Mouse (Mus musculus): ENCODE measurements around the gene Zfand3.

The Zfand3 gene

DNA sequence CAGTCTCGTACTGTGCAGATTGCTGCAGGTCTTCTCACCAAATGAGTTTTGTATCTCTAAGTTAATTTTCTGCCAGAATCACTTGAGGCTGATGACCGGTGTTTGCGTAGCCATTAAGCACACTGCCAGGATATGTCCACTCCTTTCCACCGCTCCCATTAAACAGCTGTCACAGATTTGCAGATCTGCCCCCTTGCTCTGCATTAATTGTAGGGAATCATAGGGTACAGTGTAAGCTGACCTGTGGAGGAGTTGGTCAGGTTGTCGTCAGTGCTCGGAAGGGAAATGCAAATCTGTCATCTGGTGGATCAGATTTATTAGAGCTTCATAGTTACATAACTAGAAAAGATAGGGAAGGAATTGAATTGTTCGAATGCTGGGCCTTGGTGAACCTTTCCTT lies 106.1 kb downstream of the Zfand3 start:
- DNase-seq: no peak

DNA sequence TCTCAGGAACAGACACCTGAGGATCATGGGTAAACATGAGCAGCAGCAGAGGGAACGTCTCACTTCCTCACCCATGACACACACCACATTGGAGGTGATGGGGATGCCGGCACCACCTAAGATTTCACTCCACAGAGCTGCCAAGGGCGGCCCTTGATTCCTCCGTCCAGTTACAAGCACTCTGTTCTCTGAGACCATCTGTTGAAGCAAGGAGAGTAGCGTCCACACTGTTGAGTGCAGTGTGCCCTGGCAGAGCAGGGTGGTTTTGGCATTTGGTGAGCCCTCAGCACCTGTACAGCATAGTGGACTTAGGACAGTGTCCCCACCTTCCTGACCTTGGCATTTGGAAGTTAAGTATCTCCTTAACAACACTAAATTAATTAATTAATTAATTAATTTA lies 107.0 kb downstream of the Zfand3 start:
- no peak for DNase-seq

DNA sequence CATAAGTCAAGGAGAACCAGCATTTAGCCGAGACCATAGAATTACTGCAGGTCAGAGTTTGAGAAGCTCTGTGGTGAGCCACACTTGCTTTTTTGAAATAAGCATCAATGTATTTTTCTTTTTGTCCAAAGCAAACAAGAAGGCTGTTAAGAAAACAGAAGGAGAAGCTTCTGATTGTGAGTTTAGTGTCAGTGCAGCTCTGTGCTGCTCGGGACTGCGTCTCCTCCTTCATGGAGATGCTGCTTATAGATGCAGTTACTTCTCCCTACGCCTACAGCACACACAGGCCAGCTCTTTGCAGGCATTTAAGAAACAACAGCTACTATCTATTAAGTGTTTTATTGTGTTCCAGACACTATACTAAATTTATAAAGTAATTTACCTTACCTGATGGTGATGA lies 107.5 kb downstream of the Zfand3 start:
- DNase-seq: no peak

DNA sequence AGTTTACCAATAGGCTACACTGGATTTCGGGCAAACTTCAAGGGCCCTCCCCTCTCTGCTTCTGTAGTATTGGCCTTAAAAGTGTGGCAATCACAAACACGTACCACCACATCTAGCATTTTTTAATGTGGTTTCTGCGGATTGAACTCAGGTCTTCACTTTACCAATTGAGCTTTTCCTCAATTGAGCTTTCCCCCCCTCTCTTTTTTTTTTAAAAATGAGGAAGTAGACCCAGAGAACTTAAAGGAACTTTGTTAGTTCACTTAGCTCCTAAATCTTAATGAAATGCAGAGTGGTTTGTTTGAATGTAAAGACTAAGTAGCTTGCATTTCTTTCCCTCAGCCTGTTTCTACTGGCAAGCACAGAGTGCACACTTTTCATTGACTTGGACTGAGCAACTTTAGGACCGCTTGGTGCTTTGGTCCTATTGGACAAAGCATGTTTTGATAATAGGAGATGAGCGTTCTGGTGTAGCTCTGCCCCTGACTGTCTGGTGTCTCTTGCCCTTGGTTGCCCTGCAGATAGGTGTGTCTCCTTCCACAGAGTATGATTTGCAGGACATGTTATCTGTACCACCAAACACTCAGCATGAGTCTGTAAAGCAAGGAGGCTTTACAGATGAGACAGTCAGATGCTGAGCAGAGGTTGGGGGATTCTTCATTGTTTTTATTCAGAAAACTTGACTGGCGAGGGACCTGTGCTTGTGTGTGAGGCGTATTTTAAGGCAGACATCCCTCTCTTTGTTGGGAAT lies 108.2 kb downstream of the Zfand3 start:
- no peak for DNase-seq

DNA sequence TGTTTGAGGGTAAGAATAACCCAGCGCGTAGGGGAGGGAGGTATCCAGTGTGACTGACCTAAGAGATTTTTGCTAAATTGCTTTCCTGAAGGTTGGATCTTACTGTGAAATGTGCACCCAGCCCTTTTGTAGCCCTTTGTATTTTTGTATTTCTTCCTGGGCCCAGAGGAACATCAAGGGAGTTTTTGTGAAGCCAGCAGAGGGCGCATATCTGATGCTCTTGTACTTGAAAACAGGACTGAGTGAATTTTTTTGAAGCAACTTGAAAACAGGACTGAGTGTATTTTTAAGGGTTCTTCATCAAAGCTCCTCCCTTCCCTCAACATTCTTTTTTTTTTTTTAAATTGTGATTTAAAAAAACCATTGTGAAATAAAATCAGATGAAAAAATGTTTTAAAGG lies 110.2 kb downstream of the Zfand3 start:
- DNase-seq: peak in 1 of 2 experiments; percentile 56

DNA sequence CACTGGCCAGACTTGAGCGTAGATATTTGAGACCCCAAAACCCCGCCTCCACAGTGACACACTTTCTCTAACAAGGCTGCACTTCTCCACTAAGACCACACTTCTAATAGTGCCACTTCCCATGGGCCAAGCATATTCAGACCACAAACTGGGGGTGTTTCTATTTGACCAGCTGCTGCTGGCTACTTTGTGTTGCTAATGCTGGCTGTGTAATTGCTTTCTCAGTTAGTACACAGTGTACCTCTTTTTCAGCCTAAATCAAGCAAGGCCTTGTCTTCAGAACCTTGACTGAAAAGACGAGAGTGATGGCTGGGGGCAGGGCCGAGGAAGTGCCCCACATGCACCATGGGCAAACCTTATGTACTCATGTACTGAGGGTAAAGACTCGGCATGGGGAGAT lies 111.7 kb downstream of the Zfand3 start:
- no peak for DNase-seq

DNA sequence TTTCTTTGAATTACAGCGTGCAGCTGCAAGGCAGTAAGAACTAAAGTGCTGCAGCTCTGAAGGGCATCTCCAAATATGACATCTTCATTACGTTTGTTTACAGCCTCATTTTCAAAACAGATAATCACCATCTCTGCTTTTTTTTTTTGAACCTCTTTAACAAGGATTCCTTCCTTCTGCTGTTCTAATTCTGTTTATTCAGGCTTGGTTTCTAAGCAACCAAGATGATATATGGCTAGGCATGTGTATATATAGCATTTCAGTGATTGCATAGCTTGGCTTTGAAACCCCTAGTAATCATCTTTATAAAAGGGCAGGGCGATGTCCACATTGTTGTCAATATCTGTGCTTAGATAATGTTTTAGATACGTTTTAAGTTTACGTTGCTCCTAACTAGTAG lies 113.5 kb downstream of the Zfand3 start:
- no peak for DNase-seq

DNA sequence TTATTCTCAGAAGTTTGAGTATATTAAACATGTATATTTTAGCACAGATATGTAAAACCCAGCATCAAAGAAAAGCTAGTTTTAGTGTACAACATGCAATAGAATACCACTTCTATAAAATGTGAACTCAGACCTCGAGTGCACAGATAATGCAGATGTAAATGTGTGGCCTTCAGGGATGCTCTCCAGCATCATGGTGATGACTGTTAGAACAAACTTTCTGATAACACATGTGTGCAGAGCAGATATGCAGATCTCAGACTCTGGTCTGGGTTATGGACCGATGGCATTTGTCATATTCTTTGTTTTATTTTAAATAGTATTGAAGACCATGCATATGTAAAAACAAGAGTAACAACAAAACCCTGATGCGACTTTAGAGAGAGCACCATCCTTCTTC lies 117.7 kb downstream of the Zfand3 start:
- no peak for DNase-seq

DNA sequence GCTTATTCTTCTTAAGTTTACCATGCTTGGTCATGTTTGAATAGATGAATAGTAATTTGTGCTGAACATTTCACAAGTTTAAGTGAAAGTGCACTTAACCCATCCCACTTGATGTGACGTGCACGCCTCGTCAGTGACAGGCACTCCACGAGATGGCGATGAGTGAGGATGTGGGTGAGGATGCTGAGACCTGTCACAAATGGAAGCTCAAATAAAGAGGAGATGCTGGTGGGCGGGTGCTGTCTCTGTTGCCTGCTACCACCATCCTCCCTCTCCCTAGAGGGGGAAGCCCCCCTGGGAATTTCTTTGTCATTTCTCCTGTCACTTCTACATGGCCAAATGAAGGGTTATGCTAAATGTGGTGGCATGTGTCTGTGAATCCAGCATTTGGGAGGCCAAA lies 123.9 kb downstream of the Zfand3 start:
- DNase-seq: no peak

DNA sequence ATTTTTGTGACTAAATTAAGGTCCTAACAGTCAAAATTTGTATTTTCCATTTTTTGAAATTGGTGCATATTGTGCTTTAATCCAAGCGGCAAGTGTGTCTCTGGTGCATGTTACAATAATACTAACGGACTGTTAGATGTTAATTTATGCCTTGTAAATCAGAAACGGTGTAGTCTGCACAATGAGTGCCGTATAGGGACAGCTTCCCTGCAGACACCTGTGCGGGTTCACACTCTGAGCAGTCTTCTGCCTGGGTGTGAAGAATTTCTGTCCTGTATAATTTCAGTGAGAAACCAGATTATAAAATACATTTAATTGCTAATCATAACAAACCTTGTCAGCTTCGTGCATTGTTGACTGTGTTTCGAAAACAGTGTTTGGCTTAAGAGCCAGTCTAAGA lies 124.7 kb downstream of the Zfand3 start:
- no peak for DNase-seq

DNA sequence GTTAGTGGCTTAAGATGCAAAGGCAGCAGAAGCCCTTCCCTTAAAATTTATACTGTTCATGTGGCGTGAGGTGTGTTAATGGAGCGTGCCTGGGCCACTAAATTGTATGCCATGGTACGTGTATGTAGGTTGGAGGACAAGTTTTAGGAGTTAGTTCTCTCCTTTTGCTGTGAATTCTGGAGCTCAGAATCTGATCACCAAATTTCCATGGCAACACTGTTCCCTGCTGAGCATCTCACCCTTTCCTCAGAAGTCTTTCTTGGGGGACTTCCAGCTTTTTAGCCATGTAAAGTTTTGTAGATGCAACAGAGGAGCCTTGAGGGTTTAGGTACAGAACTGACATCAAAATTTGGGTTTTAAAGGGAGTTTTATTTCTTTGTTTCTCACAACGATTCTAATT lies 125.8 kb downstream of the Zfand3 start:
- no peak for DNase-seq

DNA sequence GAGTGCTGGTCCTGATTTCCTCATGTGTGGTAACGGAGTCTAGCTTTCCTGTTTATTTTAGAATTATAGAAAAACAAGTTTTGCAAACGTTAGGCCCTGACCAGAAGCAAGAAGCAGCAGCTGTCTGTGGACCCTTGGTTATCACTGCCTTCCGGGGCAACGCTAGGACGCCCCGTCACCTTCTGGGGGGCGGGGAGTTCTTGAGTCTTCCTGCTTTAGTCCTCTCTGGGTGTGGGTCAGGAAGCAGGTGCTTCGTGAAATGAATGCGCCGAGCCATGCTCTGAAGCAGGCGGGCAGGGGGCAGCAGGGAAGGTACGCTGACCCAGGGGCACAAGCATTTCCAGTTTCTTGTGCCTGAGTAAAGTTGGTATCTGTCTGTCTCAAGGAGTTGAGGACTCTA lies 129.1 kb downstream of the Zfand3 start:
- no peak for DNase-seq

DNA sequence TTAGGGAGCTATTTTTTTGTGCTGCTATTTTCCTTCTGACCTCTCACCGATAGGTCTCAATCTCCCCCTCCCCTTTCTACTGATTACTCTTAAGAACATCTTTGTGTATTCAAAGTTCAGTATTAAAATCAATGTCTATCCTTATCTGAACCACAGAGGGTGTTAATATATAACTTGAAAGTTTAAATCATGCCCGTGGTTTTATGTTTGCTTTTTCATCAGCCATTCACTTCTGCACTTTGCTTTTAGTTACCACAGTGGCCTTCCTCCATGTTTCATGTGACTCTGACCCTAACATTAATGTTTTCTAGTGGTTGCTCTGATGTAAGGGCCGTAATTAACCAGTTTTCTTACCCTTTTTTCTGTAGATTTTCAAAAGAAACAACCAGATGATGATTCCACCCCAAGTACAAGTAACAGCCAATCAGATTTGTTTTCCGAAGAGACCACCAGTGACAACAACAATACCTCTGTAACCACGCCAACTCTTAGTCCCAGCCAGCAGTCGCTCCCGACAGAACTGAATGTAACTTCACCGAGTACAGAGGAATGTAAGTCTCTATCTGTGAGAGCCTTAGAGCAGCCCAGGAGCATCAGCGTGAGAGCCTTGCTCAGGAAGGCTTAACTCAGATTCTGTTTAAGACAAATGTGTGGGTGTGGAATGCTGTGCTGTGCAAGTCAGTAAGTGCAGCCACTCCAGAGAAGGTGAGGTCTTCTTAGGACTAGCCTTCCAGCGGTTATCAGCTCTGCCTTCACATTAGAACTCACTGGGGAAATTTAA lies 130.6 kb downstream of the Zfand3 start:
- DNase-seq: no peak

DNA sequence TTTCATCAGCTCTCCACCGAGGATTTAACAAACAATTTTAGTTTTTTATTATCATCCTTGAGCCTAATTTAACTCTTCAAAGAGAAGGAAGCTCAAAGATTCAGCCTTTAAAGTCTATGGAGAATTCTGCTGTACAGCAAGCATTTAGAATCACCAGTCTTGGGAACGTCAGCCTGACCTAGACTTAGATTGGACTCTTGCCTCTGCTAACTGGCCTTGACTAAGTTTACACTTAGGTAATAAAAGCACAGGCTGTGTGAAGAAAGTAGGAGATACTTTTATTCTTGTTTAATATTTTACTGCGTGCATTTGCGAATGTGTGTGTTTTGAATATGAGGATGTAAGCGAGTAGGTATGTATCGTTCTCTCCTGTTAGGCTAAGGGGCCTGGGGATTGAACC lies 131.4 kb downstream of the Zfand3 start:
- peak in 1 of 2 experiments; percentile 38 for DNase-seq

DNA sequence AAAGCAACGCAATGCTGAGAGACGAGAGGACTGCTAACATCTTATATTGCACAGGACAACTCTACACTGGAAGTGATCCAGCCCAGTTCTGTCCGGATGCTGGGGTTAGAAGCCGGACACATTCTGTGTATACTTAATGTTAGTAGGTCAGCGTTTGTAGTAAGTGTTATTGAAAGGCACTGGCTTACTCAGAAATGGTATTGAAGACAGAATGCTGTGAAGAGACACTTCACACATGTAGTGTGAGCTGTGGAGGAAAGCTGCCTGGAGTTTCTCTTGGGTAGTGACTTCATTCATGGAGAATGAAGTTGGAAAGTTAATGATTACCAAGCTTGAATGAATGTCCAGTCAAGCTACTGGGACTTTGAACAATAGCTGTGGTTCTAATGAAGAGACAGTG lies 132.2 kb downstream of the Zfand3 start:
- peak; percentile 25 to 72 for DNase-seq

DNA sequence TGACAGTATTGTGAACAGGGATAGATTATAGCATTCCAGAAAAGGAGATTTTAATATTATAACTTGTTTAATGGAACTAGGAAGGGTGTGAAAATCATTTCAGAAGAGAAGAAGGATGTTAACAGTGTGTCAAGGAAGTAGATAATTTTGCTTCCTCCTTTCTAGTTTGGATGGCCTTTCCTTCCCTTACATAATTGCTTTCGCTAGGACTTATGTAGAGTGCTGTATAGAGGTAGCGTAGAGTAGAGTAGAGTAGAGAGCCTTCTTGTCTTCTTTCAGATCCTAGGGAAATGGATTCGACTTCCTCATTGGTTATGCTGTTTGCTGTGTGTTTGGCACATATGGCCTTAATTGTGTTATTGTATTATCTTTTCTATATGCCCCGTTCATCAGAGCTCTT lies 132.6 kb downstream of the Zfand3 start:
- no peak for DNase-seq

DNA sequence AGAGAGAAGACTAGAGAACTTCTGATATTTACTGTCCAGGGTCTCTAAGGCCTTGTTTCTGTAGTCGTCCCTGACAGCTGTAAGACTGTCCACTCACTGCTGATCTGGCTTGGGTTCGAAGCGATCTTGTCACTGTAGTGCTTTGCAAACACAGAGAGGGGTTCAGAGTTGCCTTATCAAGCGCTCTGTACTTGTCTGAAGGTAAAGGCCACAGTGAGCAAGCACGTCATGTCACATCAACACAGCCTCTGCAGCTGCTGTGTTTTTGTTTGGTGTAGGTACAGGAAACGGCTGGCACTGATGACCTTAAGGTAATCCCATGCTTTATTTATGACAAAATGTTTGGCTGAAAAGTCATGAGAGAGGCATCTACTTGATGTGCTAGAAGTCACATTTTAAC lies 139.6 kb downstream of the Zfand3 start:
- DNase-seq: no peak

DNA sequence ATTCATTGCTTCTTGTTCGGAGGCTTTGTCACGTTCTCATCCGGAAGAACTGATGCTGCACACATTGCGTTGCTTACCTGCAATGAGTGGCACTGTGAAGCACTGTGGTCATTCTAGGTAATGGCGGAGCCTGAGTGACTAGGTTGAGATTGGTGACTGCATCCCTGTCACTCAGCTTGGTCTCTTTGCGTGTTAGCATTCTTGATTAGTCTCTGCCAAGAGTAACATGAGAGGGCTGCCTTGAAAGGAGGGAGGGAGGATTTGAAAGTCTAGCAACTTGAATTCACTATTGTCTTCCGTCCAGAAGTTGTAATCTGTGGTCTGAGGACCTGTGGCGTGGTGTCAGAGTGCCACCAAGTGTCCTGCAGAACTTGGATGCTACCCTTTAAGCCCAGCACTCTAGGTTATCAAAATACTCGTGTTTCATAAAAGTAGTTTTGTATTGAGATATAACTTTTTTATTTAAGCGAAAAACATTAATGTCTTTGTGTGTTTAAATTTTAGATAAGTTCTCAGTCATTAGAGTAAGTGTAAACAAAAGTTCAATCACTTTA lies 141.1 kb downstream of the Zfand3 start:
- no peak for DNase-seq

DNA sequence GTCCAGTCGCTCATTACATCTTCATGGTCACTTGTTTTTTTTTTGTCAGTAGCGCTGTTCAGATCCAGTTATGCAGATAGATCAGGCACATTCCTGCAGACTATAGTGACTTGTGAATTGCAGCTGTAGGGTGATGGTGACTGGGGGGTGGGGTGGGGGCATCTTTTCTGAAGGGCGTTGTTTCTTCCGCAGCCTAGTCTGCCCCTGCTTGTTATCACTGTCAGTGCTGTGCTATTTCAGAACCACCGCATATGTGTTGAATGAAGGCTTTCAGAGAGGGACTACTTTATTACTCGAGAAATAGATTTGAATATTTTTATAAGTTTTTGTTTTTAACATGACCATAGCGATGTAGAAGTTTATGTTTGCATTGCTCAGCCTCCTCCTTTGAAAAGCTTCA lies 142.0 kb downstream of the Zfand3 start:
- no peak for DNase-seq

DNA sequence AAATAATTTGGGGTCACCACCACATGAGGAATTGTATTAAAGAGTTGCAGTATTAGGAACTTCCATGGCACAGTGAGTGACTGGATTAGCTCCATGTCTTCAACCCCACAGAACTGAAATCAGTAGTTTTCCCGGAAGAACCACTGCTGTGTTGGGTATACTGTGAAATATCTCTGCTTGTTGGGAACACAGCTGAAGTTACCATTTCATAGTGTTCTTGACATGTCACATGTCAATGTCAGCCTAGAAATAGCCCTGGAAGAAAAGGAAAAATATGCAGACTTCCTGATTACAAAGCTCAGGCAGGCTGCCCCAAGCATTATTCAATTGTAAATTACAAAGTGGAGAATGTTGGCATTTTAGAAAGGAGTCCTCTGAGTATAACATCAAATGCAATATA lies 143.4 kb downstream of the Zfand3 start:
- no peak for DNase-seq

DNA sequence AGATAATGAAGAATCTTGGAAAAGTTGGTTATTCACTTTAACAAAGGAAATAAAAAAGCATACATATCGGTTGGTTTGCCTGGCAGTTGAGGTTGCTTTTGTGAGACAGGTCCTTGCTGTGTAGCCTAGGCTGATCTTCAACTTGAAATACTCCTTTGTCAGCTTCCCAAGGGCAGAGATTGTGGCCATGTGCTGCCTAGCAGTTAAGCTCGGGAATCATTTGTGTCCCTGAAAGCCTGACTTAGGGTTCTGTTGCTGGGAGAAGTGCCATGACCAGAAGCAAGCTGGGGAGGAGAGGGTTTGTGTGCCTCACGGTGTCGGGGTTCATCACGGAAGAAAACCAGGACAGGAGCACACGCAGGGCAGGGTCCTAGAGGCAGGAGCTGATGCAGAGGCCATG lies 143.8 kb downstream of the Zfand3 start:
- DNase-seq: no peak

DNA sequence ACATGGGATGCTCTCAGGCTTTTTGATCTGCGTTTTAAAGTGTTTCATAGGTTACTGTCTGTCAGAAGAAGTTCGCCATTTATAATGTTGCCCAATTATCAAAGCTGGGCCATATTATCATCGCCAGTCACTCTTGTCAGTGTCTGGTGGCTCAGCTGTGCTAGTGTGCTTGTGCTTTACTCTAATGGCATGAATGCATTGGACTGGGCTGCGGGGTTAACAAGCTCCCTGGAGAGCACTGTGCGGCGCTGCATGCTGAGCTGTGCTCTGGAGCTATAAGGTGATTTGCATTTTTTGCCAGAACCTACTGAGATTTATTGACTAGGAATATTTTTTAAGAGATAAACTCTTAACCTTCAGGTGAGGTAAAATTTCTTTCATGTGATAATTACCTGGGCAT lies 145.4 kb downstream of the Zfand3 start:
- DNase-seq: no peak

DNA sequence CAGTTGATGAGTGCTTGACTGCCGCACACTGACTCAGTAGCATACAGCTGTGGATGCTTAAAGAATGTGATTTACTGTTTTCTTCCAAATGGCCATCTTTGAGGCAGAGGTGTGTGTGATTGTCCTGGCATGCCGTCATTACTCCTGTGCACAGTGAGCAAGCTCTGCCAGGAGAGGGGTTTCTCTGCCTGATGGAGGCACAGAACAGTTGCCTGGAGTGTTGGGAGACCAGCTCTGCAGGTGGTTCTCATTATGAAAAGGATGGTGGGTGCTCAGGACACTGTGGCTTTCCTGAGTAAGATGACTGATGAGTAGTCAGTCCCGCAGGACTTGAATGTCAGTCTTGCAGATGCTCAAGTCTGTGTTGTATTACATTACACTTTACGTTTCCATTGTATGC lies 149.6 kb downstream of the Zfand3 start:
- no peak for DNase-seq

DNA sequence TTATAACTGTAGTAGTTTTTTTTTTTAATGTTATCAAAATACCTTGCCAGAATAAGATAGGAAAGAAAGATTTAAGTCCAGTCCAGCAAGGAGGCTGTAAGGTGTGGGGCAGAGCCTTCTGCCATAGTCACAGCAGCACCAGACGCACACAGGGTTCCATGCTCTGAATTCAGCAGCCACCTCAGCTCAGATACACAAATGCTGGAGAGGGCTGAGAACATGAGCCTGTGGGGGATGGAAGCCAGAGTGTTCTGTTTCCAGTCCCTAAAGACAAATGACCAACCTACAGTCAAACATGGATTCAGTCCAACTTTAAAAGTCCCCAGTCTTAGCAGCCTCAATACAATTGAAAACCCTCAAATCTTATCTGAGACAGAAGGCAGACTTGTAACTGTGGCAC lies 150.3 kb downstream of the Zfand3 start:
- no peak for DNase-seq

Data from kidney, adult 8-10 months (tissue).